Mouse (Mus musculus) urinary bladder, postnatal 36 days (tissue): ENCODE data around the gene Kdelr2.

ENCODE experiments used
- DNase-seq, 2 experiments: peaks; one replicate each; pipeline ENCODE4 v3.0.0; 2022; ENCODE audit warnings: low spot score in 2 of 2, mixed read lengths in 1 of 2

The Kdelr2 gene

GRCm38 (mm10) chr5:143400501-143400900 is 3.1 kb upstream of the Kdelr2 start:
- peak; percentile 46 to 64 for DNase-seq

GRCm38 (mm10) chr5:143401556-143401955 is 2.1 kb upstream of the Kdelr2 start:
- DNase-seq, result no peak

- no peak for DNase-seq
Observed at GRCm38 (mm10) chr5:143404148-143404930, 701 bp downstream of the Kdelr2 start.

- no peak for DNase-seq
Observed at GRCm38 (mm10) chr5:143405200-143405599, 1.6 kb downstream of the Kdelr2 start.

- no peak for DNase-seq
Observed at GRCm38 (mm10) chr5:143406548-143406947, 2.9 kb downstream of the Kdelr2 start.

GRCm38 (mm10) chr5:143409239-143409638 is 5.6 kb downstream of the Kdelr2 start:
- no peak for DNase-seq

GRCm38 (mm10) chr5:143410841-143411395 is 7.3 kb downstream of the Kdelr2 start:
- DNase-seq, result no peak

- no peak for DNase-seq
Observed at GRCm38 (mm10) chr5:143421484-143421883, 17.8 kb downstream of the Kdelr2 start.

- DNase-seq, result no peak
Observed at GRCm38 (mm10) chr5:143422990-143423389, 19.4 kb downstream of the Kdelr2 start.

GRCm38 (mm10) chr5:143423899-143424519 is 20.4 kb downstream of the Kdelr2 start:
- DNase-seq, result peak; percentile 39 to 62

GRCm38 (mm10) chr5:143434421-143434820 is 30.8 kb downstream of the Kdelr2 start:
- DNase-seq, result peak; percentile 55 to 68

GRCm38 (mm10) chr5:143441298-143441697 is 37.7 kb downstream of the Kdelr2 start:
- no peak for DNase-seq

GRCm38 (mm10) chr5:143441753-143442152 is 38.1 kb downstream of the Kdelr2 start:
- no peak for DNase-seq

GRCm38 (mm10) chr5:143463671-143464070 is 60.0 kb downstream of the Kdelr2 start:
- no peak for DNase-seq

- DNase-seq, result peak; percentile 73 to 86
Observed at GRCm38 (mm10) chr5:143464100-143464756, 60.6 kb downstream of the Kdelr2 start, which contains the start of gene Daglb. Gene Daglb (plus strand): TSS chr5:143464584.

- DNase-seq, result no peak
Observed at GRCm38 (mm10) chr5:143464757-143465118, 61.1 kb downstream of the Kdelr2 start.

- no peak for DNase-seq
Observed at GRCm38 (mm10) chr5:143465156-143466085, 61.8 kb downstream of the Kdelr2 start.

GRCm38 (mm10) chr5:143466891-143467669 is 63.4 kb downstream of the Kdelr2 start:
- DNase-seq, result no peak

GRCm38 (mm10) chr5:143467931-143468330 is 64.3 kb downstream of the Kdelr2 start:
- DNase-seq, result no peak

- no peak for DNase-seq
Observed at GRCm38 (mm10) chr5:143469628-143470027, 66.0 kb downstream of the Kdelr2 start.
